Mouse (Mus musculus) forebrain, postnatal 0 days (tissue): ENCODE data around the gene Nipal4. TPM values are rescaled to one million over a fixed set of nuclear protein-coding genes. Genes with fewer than 3 reads are reported as not detected.

Source experiments
- ATAC-seq: fragments of 200-750 bp; cut with Nextera tagmentation; 2 replicates; pipeline ENCODE4 v1.8.0; 2017; ENCODE audit warnings: mild to moderate bottlenecking, moderate library complexity
- DNase-seq: peaks from one replicate; pipeline ENCODE4 v3.0.0-alpha.2; 2015
- H3K27ac ChIP-seq: fragments of 300-500 bp; sonication (generic); 2 replicates; pipeline ENCODE4 v1.5.1; 2014; ENCODE audit warnings: low read depth, mild to moderate bottlenecking, antibody characterized with exemption, low read length, moderate library complexity, mixed read lengths
- H3K27me3 ChIP-seq: fragments of 300-500 bp; sonication (generic); 2 replicates; pipeline ENCODE4 v1.6.1; 2014; ENCODE audit warnings: mild to moderate bottlenecking, low read length, mixed read lengths; ENCODE audit not compliant: insufficient read depth
- H3K36me3 ChIP-seq: fragments of 300-500 bp; sonication (generic); 2 replicates; pipeline ENCODE4 v1.6.1; 2014; ENCODE audit warnings: mild to moderate bottlenecking, moderate library complexity; ENCODE audit not compliant: insufficient read depth
- H3K4me1 ChIP-seq: fragments of 300-500 bp; sonication (generic); 2 replicates; pipeline ENCODE4 v1.6.1; 2014; ENCODE audit warnings: antibody characterized with exemption; ENCODE audit not compliant: insufficient read depth
- H3K4me2 ChIP-seq: fragments of 300-500 bp; sonication (generic); 2 replicates; pipeline ENCODE4 v1.6.1; 2014; ENCODE audit warnings: low read depth, mild to moderate bottlenecking, moderate library complexity
- H3K4me3 ChIP-seq: fragments of 300-500 bp; sonication (generic); 2 replicates; pipeline ENCODE4 v1.5.1; 2014; ENCODE audit warnings: low read depth, low read length, mixed read lengths
- H3K9ac ChIP-seq: fragments of 300-500 bp; sonication (generic); 2 replicates; pipeline ENCODE4 v1.6.1; 2014; ENCODE audit warnings: mild to moderate bottlenecking
- H3K9me3 ChIP-seq: fragments of 300-500 bp; sonication (generic); 2 replicates; pipeline ENCODE4 v1.6.1; 2016; ENCODE audit warnings: low read length
- CTCF ChIP-seq: sonication (generic); IDR thresholded peaks from 2 replicates; pipeline ENCODE4 v1.5.1; 2016; ENCODE audit warnings: antibody characterized with exemption, control low read depth, low read depth
- WGBS: fragments of 180-500 bp; shearing (Covaris S2); extraction: QIAGEN DNeasy Blood & Tissue Kit; methylation state at CpG from one replicate; pipeline ENCODE4 v1.1.7; 2014; 5-methylcytosine and 5-hydroxymethylcytosine counted together
- polyA plus RNA-seq: library from polyadenylated mRNA; unstranded; fragments of >200 nt; fragmentation: Nextera tagmentation; extraction: Ambion mirVana; gene quantifications from 2 replicates; pipeline ENCODE4 v1.2.1, GENCODE M21; 2015
- total RNA-seq: library from RNA; depleted of rRNA; stranded (reverse); fragments of >200 nt; gene quantifications from 2 replicates; pipeline ENCODE4 v1.2.3, GENCODE M21; 2014

Nipal4 gene
- total and polyA plus RNA-seq, 2 experiments from 2014 or later, result 0.07 to 0.14 TPM

DNA sequence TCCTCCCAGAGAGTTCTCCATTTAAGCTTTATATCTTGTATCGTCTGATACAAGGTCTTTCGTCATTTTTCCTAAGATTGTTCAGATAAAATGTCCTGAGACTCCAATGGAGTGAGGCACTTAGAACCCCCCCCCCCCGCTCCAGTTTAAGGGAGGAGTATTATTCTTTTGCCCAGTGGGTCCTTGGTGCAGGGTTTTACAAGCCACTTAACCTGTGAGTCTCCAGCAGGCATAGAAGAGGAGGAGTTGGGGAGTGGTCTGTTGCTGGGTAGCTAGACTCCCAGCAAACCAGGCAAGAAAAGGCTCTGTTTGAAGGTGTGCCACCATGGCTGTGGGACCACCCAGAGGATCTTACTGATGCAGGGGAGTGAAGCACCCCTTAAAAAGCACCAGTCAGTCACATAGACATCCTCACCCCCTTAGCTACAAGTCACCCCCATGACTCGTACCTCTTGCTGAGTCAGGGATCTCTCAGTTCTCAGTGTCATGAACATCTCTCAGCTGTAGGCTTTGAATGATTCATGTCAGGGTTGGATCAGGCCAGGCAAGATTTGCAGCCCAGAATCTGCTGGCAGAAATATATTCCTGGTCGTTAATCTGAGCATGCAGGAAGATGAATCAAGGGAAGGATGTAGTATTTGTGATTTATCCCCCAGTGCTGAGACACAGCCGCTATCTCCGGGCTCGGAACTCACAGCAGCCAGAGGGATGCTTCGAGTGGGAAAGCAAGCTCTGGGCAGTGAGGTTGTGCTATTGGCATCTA, 50.7 kb downstream of the Nipal4 start:
- no peak overlapping the region for H3K9ac ChIP-seq
- no peaks in the 10 kb centered on the region for H3K4me1 ChIP-seq
- no peak overlapping the region for H3K4me3 ChIP-seq
- DNase-seq, result no peak
- H3K27ac ChIP-seq, result no peak overlapping the region
- no peaks in the 10 kb centered on the region for H3K27me3 ChIP-seq
- TF ChIP-seq CTCF, result no peak
- H3K9me3 ChIP-seq, result no peaks in the 10 kb centered on the region
- ATAC-seq, result no peak
- peaks cover 32% of the 10 kb centered on the region for H3K36me3 ChIP-seq
- 77% methylated on average over 9 of the region's 9 CpGs for WGBS
- H3K4me2 ChIP-seq, result no peak overlapping the region

DNA sequence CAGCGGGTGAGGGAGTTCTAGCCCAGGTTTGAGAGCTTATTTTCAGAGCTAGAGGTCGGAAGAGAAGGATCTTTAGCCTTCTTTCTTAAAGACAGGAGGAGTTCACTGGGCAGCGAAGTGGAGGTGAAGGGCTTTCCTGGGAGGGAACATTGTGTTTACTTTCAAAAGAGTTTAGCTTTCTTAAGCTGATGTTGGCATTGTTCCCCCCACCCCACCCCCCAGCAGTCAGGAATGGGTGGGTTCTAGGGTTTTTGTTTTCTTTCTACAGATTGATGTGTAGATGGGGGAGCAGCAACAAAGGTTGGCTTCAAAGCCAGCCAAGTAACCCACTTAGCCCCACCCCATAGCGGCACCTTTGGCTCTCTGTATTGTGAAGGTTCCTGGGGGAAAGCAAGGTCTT, 51.3 kb downstream of the Nipal4 start:
- 61% methylated on average over 4 of the region's 4 CpGs for WGBS
- ATAC-seq, result no peak
- Histone ChIP-seq H3K36me3 (peaks cover 27% of the 10 kb centered on the region), H3K4me1 (no peaks in the 10 kb centered on the region), H3K27me3 (no peaks in the 10 kb centered on the region), H3K4me2 (no peak overlapping the region), H3K9me3 (no peaks in the 10 kb centered on the region), H3K9ac (no peak overlapping the region), H3K4me3 (no peak overlapping the region), H3K27ac (no peak overlapping the region)
- no peak for TF ChIP-seq CTCF
- no peak for DNase-seq

DNA sequence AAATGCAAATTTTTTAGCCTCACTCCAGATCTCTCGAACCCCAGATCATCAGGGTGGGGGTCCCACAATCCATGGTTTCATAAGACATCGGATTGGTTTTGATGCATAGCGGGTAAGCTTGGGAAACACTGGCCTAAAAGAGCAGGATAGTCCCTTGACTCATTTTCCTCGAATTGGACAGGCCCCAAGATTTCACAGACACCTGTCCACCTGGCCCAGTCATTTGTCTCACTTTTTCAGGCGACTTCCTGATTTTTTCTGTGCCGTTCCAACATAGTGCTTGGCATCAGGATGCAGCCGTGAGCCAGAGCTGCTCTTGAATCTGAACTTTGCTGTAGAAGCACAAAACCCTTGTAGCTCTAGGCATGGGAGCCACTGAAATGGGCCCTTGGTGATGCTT, 52.1 kb downstream of the Nipal4 start:
- H3K4me1 ChIP-seq, result no peaks in the 10 kb centered on the region
- no peak overlapping the region for H3K4me2 ChIP-seq
- DNase-seq (no peak), ATAC-seq (no peak)
- H3K9me3 ChIP-seq, result no peaks in the 10 kb centered on the region
- no peaks in the 10 kb centered on the region for H3K27me3 ChIP-seq
- TF ChIP-seq CTCF, result no peak
- H3K4me3 ChIP-seq, result no peak overlapping the region
- H3K36me3 ChIP-seq, result peaks cover 27% of the 10 kb centered on the region
- no peak overlapping the region for H3K9ac ChIP-seq
- 90% methylated on average over 7 of the region's 7 CpGs for WGBS
- no peak overlapping the region for H3K27ac ChIP-seq

DNA sequence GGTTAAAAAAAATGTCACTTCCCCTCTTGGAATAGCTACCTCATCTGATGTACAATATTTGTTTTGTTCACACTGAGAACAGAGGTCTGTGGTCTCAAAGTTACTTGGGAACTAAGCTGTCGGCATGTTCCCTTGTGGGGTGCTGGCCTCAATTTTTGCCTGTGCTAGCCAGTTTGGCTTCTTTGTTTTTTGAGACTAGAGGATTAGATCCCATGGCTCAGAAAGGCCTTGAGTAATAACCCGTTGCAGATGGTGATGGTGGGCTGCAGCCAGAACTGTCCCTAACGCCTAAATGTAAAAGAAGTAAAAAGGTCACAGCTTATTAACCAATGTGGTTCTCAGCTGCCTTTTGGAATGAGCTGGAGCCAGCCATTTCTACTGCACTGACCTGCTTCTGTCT, 53.1 kb downstream of the Nipal4 start:
- H3K9ac ChIP-seq, result no peak overlapping the region
- 77% methylated on average over 3 of the region's 3 CpGs for WGBS
- peaks cover 17% of the 10 kb centered on the region for H3K36me3 ChIP-seq
- no peak overlapping the region for H3K4me3 ChIP-seq
- no peak for DNase-seq
- H3K27me3 ChIP-seq, result no peaks in the 10 kb centered on the region
- H3K9me3 ChIP-seq, result no peaks in the 10 kb centered on the region
- ATAC-seq, result no peak
- H3K4me1 ChIP-seq, result no peaks in the 10 kb centered on the region
- no peak overlapping the region for H3K4me2 ChIP-seq
- no peak for TF ChIP-seq CTCF
- no peak overlapping the region for H3K27ac ChIP-seq

DNA sequence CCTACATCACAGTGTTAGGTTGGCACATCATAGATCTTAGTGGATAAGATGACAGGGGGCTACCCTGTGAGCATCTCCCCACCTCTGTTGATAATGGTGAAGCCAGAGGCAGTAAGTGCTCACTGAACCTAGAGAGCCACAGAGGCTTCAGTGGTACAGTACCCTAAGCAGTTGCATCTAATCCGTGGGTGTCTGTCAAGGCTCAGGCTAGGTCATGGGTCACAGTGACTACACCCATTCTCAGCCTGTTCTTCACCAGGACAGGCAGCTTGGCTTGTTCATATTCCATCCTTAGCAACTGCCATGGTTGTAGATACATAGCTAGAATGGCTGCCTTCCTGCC, 55.4 kb downstream of the Nipal4 start:
- Histone ChIP-seq H3K27me3 (no peaks in the 10 kb centered on the region), H3K9me3 (no peaks in the 10 kb centered on the region), H3K4me1 (no peaks in the 10 kb centered on the region), H3K9ac (no peak overlapping the region), H3K27ac (no peak overlapping the region), H3K4me2 (no peak overlapping the region), H3K4me3 (no peak overlapping the region), H3K36me3 (peaks cover 12% of the 10 kb centered on the region)
- DNase-seq (no peak), ATAC-seq (no peak)
- 67% methylated on average over 1 of the region's 1 CpGs for WGBS
- TF ChIP-seq CTCF, result no peak

DNA sequence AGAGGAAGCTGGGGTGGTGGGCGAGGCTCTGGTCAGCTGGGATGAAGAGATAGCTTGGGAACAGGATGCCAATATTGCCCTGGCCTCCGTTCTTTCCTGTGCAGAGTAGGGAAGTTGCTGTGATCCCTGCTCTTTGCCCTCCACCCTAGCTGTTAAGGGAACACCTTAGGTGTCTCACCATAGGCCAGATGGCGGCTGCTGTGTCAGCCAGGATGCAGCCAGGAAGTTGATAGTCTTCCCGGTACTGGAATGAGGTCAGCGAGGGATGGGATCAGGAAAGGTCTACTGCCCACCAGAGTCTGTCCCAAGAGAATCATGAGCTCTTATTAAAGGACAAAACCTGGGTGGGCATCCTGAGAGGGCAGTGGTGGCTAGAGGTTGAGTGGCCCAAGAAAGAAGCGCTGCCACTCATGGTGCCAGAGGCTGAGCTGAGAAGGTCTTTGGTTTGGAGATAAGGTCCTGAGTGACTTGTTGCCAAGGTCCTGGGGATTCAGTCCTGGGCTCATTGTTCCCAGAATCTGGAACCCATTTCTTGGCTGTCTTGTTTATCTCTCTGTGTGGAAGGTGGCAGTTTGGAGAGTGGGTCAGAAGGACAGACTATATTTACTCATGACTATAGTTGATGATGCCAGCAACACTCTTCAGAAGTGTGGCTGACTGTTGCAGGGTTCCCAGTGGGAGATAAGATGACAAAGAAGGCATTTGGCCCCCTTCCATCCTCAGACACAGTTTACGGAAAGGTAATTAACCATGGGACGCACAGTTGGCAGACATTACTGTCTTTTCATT, 56.0 kb downstream of the Nipal4 start:
- no peak for TF ChIP-seq CTCF
- no peaks in the 10 kb centered on the region for H3K27me3 ChIP-seq
- no peak for ATAC-seq
- no peaks in the 10 kb centered on the region for H3K4me1 ChIP-seq
- DNase-seq, result no peak
- H3K9me3 ChIP-seq, result no peaks in the 10 kb centered on the region
- H3K4me2 ChIP-seq, result no peak overlapping the region
- H3K27ac ChIP-seq, result no peak overlapping the region
- peaks cover 12% of the 10 kb centered on the region for H3K36me3 ChIP-seq
- 71% methylated on average over 8 of the region's 8 CpGs for WGBS
- H3K9ac ChIP-seq, result no peak overlapping the region
- H3K4me3 ChIP-seq, result no peak overlapping the region

DNA sequence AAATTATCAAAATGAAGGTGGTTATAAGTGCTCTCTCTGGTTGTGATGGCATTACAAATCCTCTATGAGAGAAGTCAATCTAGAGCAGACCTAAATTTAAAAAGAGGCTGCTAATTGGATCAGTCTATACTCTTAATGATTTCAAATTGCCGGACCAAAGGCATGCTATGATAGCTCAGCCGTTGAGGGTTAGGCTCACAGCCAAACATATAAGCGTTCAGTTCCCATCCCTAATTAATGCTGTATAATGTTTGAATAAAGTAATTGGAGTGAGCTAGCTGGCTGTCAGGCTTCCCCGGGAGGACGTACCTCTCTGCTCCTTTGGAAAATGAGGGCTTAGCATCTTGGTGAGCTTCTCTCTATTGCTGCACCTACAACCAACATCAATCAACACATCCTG, 57.1 kb downstream of the Nipal4 start:
- ATAC-seq (no peak), DNase-seq (no peak)
- Histone ChIP-seq H3K9ac (no peak overlapping the region), H3K36me3 (peaks cover 7% of the 10 kb centered on the region), H3K4me1 (no peaks in the 10 kb centered on the region), H3K27me3 (no peaks in the 10 kb centered on the region), H3K27ac (no peak overlapping the region), H3K9me3 (no peaks in the 10 kb centered on the region), H3K4me3 (no peak overlapping the region), H3K4me2 (no peak overlapping the region)
- TF ChIP-seq CTCF, result no peak
- WGBS, result 30% methylated on average over 5 of the region's 5 CpGs
